Mouse (Mus musculus) skeletal muscle tissue, adult 2 months (tissue): ENCODE measurements around the gene Hist2h2bb.
"Not testable (repeated sequence)": the region's sequence is repeated elsewhere in the genome, so short reads cannot be mapped to it uniquely, and the experiment has no call there.

ENCODE experiments used
- DNase-seq: peaks from one replicate; pipeline ENCODE4 v3.0.0-alpha.2; 2012; ENCODE audit warnings: low read depth, low spot score

Gene Hist2h2bb

DNA sequence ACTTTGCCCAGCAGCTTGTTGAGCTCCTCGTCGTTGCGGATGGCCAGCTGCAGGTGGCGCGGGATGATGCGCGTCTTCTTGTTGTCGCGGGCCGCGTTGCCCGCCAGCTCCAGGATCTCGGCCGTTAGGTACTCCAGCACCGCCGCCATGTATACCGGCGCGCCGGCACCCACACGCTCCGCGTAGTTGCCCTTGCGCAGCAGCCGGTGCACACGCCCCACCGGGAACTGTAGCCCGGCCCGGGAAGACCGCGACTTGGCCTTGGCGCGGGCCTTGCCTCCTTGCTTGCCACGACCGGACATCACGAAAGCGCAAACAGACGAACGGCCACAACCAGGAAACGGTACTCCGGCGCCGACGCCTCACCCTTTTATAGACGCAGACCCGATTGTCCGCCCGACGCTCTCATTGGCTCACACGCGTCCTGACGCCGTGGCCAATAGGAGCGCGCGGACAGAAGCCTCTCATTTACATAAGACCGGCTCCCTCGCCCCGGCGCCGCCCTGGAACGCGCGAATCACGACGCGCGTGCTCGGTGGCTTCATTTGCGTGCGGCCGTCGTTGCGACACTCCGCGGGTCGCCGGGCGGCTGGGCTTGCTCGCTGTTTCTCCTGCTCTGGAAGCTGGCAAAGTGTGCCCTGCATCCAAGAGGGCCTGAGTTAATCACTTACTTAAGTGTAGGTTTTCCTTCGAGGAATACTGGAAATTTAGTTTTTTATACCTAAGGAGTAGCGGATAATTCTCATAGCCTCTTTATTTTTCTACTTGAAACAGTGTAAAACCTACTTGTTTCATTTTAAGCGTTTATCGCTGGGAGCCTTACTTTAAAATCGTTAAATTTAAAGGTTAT is 29.4 kb upstream of the Hist2h2bb start, which contains the start of gene Hist2h2aa2:
Gene Hist2h2aa2 (minus strand): TSS at position 328 of the 850 bp plus-strand sequence.
- DNase-seq = peak; percentile 79

DNA sequence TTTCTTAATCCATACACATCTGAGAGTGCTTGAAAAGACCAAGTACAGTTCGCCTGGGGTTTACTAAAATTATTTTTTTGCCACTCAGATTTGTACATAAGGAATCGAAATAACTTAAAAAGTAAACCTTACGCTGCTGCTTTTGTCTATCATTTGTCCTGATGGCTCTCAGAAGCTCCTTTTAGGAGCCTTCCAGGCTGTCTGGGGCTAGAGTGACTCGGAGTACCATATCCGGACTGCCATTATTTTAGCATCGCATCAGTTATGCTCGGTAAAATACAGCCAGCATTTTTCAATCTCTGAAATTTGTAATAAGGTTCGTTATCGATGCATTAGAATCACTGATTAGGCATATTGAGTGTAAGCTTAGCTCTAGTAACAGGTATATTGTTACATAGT is 28.8 kb upstream of the Hist2h2bb start:
- DNase-seq = no peak

DNA sequence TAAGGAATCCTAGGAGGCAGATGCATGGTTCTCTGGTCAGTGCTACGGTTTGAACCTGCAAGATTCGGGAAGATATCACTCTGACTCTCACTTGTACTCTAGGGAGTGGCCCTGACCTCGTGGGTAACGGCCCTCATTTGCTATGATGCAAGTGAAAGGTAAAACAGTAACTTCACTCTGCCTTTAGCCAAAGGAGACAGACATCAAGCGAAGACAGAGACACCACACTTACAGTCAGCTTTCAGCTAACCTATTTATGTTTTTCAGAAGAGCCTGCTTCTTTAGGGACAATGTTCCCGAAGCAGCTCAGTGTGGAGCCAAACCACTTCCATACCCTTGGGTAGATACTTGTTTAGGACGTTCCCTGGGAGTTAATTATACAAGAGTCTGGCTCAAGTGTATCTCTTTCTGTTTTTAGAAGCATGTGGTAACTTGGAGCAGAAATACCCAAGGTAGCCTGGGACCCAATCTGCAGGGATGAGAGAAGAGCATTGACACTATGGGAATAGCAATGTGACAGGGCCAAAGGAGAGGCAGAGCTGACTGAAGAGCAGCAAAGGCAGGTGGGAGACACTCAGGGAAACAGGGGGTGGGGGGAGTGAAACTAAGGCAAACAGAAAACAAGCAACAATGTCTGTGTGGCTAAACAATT is 25.5 kb upstream of the Hist2h2bb start:
- peak; percentile 53 for DNase-seq

DNA sequence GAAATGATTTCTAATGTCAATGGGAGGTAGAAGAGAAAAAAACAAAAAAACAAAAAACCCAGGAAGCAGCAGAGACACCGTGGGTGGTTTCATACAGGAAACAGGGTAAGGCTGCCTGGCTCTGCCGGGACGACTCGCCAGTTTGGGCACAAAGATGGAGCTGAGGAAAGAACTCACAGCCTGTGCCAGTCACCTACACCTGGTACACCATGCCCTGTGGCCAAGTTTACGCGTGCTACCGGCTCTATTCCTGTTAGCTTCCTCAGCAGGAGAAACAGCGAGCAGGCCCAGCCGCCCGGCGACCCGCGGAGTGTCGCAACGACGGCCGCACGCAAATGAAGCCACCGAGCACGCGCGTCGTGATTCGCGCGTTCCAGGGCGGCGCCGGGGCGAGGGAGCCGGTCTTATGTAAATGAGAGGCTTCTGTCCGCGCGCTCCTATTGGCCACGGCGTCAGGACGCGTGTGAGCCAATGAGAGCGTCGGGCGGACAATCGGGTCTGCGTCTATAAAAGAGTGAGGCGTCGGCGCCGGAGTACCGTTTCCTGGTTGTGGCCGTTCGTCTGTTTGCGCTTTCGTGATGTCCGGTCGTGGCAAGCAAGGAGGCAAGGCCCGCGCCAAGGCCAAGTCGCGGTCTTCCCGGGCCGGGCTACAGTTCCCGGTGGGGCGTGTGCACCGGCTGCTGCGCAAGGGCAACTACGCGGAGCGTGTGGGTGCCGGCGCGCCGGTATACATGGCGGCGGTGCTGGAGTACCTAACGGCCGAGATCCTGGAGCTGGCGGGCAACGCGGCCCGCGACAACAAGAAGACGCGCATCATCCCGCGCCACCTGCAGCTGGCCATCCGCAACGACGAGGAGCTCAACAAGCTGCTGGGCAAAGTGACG is 24.3 kb upstream of the Hist2h2bb start, which contains the start of gene Hist2h2aa1:
Gene Hist2h2aa1 (plus strand): TSS at position 495 of the 884 bp plus-strand sequence.
- DNase-seq = peak; percentile 88

DNA sequence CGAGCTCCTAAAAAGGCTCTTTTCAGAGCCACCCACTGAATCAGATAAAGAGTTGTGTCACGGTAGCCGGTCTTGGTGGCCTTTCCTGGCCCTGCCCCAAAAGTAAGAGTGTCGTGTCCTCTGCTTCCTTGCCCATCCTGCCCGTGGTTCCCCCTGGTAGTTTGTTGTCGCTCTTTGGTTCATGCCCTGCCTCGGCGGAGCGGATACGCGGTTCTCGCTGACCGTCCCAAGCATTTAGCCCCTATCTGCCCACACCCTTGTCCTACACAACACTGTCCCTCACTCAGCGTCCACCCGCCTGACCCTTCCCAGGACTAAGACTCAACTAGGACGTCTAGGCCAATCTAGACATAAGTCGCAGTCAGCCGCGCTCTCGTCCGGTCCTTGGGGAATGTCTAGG is 23.5 kb upstream of the Hist2h2bb start:
- DNase-seq = not testable (repeated sequence)

DNA sequence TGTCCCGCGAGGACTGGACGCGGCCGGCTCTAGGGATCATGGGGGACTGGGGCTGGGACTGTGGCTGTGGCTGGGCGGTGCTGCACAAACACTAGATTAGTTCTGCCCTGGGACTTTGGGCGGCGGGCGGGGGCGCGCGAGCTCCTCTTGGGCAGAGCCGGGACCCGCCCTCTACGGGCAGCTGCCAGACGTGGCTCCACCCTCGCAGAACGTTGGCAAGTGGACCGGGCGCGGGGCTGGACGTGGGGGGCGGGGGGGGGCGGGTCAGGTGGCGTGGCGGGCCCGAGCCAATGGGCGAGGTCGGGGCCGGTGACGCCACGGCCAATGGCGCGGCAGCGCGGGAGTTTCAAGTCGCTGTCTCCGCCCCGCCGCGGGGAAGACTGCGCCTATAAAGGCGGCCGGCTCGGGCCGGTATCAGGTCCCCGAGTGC is 23.1 kb upstream of the Hist2h2bb start, which contains the start of gene Hist2h3c1:
Gene Hist2h3c1 (plus strand): TSS at position 259 of the 430 bp plus-strand sequence.
- DNase-seq = not testable (repeated sequence)

DNA sequence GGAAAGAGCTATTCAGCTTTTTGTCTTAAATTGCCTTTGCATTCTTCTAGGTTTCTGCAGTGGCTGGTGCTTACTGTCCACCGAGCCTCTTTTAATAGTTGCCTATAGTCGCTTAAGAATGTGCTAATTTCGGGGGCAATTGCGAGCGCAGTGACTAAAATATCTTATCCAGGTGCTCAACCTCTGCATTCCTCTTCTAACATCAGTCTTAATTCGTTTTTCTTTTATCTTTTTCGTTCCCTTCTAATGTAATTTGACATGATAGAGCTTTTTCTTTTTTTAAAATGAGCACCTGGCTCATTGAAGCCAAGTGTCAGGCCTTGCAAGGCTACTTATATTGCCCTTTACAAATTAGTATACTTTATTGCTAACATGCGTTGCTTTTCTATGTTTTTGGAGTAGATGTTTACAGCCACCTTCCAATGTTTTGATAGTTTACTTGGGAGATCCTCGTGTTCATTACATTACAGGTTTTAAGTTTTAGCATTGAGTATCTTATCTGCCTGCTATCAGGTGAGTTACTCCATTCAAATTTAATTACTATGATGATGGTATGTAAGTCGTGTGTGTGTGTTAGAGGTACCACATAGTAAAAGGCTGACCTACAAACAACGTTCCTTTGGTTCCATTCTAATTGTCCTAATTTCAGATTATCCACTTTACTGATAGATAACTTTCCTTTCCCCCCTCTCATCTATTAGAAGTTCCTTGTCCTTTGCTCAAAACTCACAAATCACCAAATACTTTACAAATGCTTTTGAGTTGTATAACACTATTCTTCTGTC is 22.0 kb upstream of the Hist2h2bb start:
- DNase-seq = no peak

DNA sequence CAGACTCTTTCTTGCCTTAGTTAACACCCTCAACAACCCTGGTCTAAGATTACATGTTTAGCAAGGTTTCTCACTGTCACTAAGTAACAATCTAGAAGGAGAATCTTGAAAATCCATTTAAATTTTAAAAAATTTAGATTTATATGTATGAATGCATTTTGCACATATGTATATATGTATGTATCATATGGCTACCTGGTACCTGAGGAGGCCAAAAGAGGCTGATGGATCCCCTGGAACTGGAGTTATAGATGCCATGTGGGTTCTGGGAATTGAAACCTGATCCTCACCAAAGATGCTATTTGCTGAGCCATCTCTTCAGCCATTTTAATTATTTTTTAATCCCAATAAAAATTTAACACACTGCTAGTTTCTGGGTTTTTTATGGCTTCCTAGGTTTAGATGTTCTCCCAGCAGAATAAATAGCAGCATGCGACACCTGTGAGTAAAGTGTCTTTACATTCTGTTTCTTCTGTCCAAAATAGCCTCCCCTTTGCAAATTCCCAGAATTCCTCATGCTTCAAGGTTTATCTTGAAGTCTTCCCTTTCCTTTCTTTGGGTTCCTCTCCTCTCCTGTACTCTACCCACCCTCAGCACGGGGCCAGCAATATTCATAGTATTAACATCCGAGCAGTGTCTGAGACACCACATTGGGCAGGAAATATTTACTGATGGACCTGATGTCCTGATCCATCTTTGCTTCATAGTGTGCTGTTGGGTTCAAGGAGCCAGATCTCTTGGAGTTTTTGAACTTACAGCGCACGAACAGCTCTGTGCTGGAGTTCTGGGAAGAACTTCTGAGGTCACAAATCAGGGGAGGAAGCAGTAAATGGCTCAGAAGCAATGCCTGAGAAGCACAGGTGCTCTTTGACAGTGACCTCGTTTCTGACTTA is 21.2 kb upstream of the Hist2h2bb start:
- no peak for DNase-seq

DNA sequence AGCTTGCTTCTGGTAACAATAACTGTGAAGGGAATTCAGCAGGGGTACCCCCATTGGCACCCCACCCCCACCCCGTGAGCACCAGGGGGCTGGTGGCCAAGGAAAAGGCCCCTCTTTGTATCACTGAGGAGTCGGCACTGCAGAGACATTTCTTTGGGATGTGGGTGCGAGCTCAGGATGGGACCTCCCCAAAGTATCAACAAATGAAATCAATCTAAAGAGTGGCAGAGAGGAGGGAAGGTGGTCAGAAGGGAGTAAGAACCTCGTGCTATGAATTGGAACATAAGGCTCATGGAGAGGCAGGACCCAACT is 20.6 kb upstream of the Hist2h2bb start:
- no peak for DNase-seq

DNA sequence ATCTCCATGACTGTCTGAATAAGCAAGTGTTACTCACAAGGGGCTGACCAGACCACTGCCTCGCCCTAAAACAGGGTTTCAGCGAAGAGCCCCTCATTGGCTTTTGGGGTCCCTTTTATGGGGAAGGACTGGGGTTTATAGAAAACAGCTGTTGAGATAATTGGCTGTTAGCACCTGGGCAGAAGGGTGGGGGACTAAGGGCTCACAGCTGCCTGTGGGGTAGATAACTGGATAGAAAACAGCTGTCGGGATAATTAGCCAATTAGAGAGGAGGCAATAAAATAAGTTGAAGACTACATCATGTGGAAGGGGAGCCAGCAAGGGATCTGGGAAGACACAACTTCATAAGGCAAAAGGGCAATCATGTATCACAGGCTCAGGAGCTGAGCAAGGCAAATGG is 18.7 kb upstream of the Hist2h2bb start:
- no peak for DNase-seq

DNA sequence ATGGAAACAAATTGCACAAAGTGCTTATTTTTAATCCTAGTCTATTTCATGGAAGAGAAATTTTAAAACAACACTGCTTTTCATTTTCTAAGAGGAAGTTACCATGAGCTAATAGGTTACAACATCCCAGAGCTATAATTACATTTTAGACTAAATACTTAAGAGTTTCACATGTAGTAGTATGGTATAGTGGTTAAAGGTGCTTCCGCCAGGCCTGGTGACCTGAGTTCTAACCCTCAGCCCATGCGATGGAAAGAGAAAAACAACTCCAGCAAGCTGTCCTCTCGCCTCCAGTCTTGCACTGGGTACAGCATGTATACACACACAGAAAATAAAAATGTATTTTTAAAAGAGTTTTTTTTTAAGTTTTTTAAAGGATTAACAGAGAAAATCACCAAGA is 17.8 kb upstream of the Hist2h2bb start:
- DNase-seq = no peak

DNA sequence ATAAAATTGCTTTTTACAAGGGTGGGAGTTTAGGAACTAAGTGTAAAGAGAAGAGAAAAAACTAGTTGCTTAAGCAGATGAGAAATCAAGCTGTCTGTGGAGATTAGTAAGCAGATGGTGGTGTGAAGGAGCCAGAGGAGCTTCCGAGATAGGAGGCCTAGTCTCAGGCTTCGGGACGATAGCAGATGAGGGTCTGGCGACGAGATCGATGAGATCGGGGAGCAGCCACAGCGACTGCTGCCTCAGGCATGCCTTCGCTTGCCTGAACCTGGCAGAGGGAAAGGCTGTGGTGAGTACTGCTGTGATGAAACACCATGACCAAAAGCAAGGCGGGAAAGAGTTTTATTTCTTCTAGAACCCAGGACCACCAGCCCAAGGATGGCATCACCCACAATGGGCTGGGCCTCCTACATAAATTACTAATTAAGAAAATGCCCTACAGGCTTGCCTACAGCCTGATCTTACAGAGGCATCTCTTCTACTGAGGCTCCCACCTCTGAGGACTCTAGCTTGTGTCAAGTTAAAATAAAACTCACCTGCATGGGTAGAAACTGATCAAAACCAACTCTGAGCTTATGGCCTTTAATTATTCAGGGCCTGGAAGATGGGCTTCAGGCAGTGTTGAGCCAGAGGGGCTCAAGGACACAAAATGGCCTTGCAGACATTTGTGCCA is 14.7 kb upstream of the Hist2h2bb start:
- no peak for DNase-seq

DNA sequence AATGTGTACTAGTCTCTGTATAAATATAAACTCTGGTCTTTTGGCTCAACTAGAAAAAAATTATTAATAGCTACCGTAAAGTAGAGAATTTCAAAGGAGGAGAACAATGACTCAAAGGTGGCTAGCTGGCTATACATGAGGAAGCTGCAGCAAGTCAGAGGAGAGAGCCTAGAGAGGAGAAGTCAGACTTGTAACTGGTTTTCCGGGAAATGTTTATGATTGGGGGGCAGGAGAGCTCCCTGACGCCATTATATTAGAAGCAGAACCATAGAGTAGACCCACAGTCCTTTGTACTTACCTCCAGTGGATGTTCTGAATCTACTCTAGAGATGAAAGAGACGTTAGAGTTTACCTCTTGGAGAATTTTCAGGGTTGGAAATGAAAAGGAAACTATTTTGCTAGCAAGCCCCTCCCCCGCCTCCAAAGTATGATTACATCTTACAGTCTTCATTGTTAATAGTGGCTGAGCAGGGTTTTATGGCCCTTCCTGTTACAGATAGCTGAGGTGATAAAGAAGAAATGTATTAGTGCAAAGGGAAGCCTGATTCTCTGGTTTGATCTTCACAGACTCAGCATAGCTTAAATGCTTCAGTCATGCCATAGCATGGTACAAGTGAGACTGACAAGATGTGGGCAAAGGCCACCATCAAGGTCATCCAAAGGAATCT is 13.5 kb upstream of the Hist2h2bb start:
- no peak for DNase-seq

DNA sequence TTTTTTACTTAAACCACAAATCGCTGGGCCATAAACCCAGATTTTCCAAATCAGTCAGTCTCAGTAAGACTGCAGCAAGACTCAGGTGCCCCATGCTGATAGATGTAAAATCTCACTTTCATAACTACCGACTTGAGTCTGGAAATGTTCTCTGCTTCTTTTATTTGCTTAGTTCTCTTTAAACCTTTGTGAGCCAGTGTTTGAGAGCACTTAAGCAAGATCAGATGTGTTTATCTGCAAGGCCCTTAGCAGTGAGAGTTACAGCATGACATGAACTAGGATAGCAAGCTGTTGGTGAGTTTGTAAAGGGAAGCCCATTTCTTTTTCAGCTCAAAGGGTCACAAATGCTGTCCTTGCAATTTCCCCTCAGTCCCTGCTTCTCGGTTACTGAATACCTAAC is 12.4 kb upstream of the Hist2h2bb start:
- no peak for DNase-seq

DNA sequence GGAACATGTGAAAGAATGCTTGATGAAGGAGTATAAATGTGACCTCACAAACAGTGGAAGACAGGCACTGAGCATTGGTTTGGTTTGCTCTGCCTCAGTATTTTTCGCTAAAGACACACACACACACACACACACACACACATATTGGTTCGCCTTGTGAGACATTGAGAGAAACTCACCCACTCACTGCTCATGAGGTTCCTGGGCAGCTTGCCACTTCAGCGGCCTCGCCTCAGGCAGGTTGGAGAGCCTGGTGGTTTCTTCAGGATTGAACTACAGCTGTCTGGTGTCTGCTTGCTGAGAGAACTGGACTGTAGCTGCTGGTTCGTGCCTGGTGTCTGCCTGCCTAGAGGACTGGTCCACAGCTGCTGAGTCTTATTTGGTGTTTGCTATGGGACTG is 9.3 kb upstream of the Hist2h2bb start:
- DNase-seq = no peak

DNA sequence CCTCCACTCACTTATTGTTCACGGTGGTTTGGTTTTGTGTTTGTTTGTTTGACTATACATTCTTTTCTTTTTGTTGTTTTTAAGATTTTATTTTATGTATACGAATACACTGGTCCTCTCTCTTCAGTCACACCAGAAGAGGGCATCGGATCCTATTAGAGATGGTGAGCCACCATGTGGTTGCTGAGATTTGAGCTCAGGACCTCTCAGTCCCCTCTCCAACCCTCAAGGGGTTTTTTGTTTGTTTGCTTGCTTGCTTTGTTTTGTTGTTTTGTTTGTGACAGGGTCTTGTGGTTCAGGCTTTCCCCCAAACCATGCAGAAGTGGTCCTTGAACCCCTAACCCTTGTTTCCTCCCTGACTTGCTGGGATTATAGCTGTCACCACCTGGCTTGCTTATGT is 7.9 kb upstream of the Hist2h2bb start:
- no peak for DNase-seq

DNA sequence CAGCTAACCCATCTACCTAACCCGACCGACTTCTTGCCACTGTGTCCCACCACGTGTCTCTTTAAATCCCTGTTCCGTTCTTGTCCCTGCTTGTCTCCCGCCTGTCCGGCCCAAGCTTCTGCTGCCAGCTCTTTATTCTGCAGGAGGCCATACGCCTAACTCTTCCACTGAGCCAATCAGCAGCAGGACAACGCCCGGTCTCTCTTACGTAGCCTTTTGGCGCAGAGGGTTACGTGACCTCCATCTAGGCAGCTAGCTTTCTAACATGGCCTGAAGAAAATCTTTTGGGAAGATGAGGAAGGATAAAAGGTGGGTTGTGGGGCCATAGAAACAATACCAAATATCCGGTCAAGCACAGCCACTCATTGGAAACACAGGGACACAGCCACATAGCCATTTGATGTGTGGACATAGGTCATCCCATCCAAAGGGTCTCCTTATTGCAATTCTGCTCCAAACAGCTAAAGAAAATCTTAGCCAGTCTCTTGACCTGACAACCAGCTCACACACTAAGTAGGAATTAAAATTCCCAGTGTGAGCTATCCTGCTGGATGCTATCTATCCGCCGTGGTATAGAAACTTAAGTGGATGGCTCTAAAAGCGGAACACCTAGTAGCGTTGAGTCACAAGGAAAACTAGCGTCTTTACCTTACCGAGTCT is 7.2 kb upstream of the Hist2h2bb start:
- peak; percentile 93 for DNase-seq

DNA sequence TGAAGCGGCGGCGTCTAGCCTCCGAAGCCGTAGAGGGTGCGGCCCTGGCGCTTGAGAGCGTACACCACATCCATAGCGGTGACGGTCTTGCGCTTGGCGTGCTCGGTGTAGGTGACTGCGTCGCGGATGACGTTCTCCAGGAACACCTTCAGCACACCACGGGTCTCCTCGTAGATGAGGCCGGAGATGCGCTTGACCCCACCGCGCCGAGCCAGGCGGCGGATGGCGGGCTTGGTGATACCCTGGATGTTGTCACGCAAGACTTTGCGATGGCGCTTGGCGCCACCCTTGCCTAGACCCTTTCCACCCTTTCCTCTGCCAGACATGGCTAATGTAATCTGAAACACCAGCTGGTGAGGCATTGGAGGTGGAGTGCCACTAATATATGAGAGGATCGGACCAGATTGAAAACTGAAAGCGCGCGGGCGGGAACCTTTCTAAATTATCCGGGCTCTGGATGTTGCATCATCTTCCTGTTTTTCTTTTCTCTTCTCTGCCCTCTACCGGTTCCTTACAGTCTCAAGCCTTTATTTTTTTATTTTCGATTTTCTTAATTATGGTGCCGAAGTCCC is 6.5 kb upstream of the Hist2h2bb start, which contains the start of gene Hist2h4:
Gene Hist2h4 (minus strand): TSS at position 333 of the 572 bp plus-strand sequence.
- peak; percentile 92 for DNase-seq
